Mouse (Mus musculus): ENCODE measurements around the gene Il15ra. TPM values are rescaled to one million over a fixed set of nuclear protein-coding genes. Genes with fewer than 3 reads are reported as not detected.

Gene Il15ra
- total and polyA plus RNA-seq, 3 experiments: 12.6 to 16.6 (median 14.4) TPM

DNA sequence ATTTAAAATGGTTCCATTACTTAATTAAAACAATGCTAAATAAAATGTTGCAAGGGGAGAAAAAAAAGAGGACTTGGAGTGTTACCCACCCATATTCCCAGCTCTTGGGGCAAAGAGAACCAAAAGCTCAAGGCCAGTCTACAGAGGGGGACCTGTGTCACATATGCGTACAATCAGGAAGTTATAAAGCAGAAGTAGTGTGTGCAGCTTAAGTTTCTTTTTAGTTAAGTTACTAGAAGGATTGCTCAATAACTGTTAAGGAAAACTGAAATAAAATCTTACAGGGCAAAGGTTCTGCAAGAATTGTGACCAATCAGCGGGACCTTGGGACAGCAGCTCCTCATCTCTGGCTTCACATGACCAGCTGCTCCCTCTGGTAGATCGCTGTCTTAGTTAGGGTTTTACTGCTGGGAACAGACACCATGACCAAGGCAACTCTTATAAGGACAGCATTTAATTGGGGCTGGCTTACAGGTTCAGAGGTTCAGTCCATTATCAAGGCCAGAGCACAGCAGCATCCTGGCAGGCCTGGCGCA lies 34.5 kb downstream of the Il15ra start:
- in situ Hi-C loops (cut with MboI; ENCODE audit: low pct_ligation_motif_present, low pct_unique_long_range_greater_than_20kb, low sequenced_read_pairs): no loop called here
- Histone ChIP-seq H3K4me1 (ENCODE audit: control insufficient read depth in 1 of 2, insufficient read depth in 2 of 2) (no peaks in the 10 kb centered on the region), H3K4me2 (ENCODE audit: insufficient read depth, low read depth, poor library complexity, severe bottlenecking) (no peak overlapping the region), H3K9ac (ENCODE audit: insufficient read depth, low read depth) (no peak overlapping the region), H3K4me3 (replicated peaks in 1 of 3; ENCODE audit: low read depth in 2 of 3, low read length in 2 of 3, poor library complexity in 1 of 3) (no peak overlapping the region), H3K9me3 (replicated peaks; ENCODE audit: low read length) (no peaks in the 10 kb centered on the region), H3K27ac (ENCODE audit: insufficient read depth, low read depth) (no peak overlapping the region), H3K36me3 (replicated peaks in 1 of 2; ENCODE audit: control insufficient read depth in 1 of 2, insufficient read depth in 1 of 2, low read length in 1 of 2) (peaks cover 38 to 59% of the 10 kb centered on the region in 2 experiments), H3K79me2 (replicated peaks; ENCODE audit: control insufficient read depth, extremely low read depth, insufficient read depth, poor library complexity, severe bottlenecking) (no peaks in the 10 kb centered on the region), H3K27me3 (replicated peaks) (no peaks in the 10 kb centered on the region)
- no peak for DNase-seq (ENCODE audit: extremely low read depth)
- TF ChIP-seq HCFC1 (IDR thresholded peaks at IDR 0.05; ENCODE audit: low read depth, low read length) (no peak), POLR2A (IDR thresholded peaks at IDR 0.05; ENCODE audit: low read depth, low read length) (no peak), MAFK (IDR thresholded peaks at IDR 0.05; ENCODE audit: insufficient replicate concordance, low read length) (no peak), BHLHE40 (IDR thresholded peaks at IDR 0.05; ENCODE audit: low read depth, low read length) (no peak), MEF2A (IDR thresholded peaks at IDR 0.05; ENCODE audit: borderline replicate concordance, low read depth, low read length) (no peak), EP300 (IDR thresholded peaks at IDR 0.05; ENCODE audit: low read length) (no peak), ZKSCAN1 (IDR thresholded peaks at IDR 0.05; ENCODE audit: borderline replicate concordance, low read depth, low read length) (no peak), TBP (conservative IDR thresholded peaks at IDR 0.05; ENCODE audit: low read depth, low read length) (no peak), TCF12 (IDR thresholded peaks at IDR 0.05; ENCODE audit: low read depth, low read length) (no peak), UBTF (IDR thresholded peaks at IDR 0.05; ENCODE audit: low read depth, low read length) (no peak), USF1 (IDR thresholded peaks at IDR 0.05; ENCODE audit: low read depth, low read length) (no peak), E2F4 (IDR thresholded peaks at IDR 0.05; ENCODE audit: insufficient replicate concordance, low read depth, low read length) (no peak), MYC (IDR thresholded peaks at IDR 0.05; ENCODE audit: low read depth, low read length) (no peak), SIN3A (IDR thresholded peaks at IDR 0.05; ENCODE audit: low read length) (no peak)
- dilution Hi-C loops (cut with MboI; ENCODE audit: extremely low pct_ligation_motif_present, extremely low pct_unique_long_range_greater_than_20kb, low sequenced_read_pairs): no loop called here

DNA sequence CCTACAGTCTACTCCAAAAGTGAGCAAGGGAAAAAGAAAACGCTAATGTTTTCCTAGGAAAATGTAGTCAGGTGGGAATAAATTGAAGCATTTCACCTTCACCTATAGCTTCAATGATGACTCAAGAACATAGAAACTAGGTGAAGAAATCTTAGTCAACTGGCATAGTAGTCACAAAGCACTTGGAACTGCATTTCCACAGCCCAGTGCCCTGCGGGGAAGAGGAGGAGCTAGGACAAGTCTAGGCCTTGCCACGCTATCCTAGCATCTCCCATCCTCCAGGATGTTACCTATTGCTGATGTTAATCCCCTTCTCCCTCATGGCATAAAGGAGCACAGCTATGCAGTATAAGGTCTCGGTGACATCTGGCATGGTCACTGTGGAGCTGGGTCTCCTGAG lies 57.5 kb downstream of the Il15ra start:
- peaks cover 9 to 33% of the 10 kb centered on the region in 2 experiments for H3K4me1 ChIP-seq (ENCODE audit: control insufficient read depth in 1 of 2, insufficient read depth in 2 of 2)
- no peak overlapping the region for H3K4me3 ChIP-seq (replicated peaks in 1 of 3; ENCODE audit: low read depth in 2 of 3, low read length in 2 of 3, poor library complexity in 1 of 3)
- no peaks in the 10 kb centered on the region for H3K79me2 ChIP-seq (replicated peaks; ENCODE audit: control insufficient read depth, extremely low read depth, insufficient read depth, poor library complexity, severe bottlenecking)
- no peak for DNase-seq (ENCODE audit: extremely low read depth)
- peaks cover 76 to 89% of the 10 kb centered on the region in 2 experiments for H3K36me3 ChIP-seq (replicated peaks in 1 of 2; ENCODE audit: control insufficient read depth in 1 of 2, insufficient read depth in 1 of 2, low read length in 1 of 2)
- no peaks in the 10 kb centered on the region for H3K27me3 ChIP-seq (replicated peaks)
- in situ Hi-C loops (cut with MboI; ENCODE audit: low pct_ligation_motif_present, low pct_unique_long_range_greater_than_20kb, low sequenced_read_pairs): no loop called here
- no peak overlapping the region for H3K27ac ChIP-seq (ENCODE audit: insufficient read depth, low read depth)
- no peak for TF ChIP-seq ZC3H11A (IDR thresholded peaks at IDR 0.05; ENCODE audit: low read depth, low read length)
- TF ChIP-seq JUN (IDR thresholded peaks at IDR 0.05; ENCODE audit: insufficient read depth, low read depth, low read length): no peak
- TF ChIP-seq ZMIZ1 (IDR thresholded peaks at IDR 0.05; ENCODE audit: low read depth, low read length): no peak
- TF ChIP-seq PAX5 (IDR thresholded peaks at IDR 0.05; ENCODE audit: low read length): no peak
- no peak for TF ChIP-seq MEF2A (IDR thresholded peaks at IDR 0.05; ENCODE audit: borderline replicate concordance, low read depth, low read length)
- no peak for TF ChIP-seq MAZ (IDR thresholded peaks at IDR 0.05; ENCODE audit: low read depth, low read length)
- no peak for TF ChIP-seq EP300 (IDR thresholded peaks at IDR 0.05; ENCODE audit: low read length)
- no peak for TF ChIP-seq TBP (conservative IDR thresholded peaks at IDR 0.05; ENCODE audit: low read depth, low read length)
- TF ChIP-seq BHLHE40 (IDR thresholded peaks at IDR 0.05; ENCODE audit: low read depth, low read length): no peak
- TF ChIP-seq POLR2A (IDR thresholded peaks at IDR 0.05; ENCODE audit: low read depth, low read length): no peak
- TF ChIP-seq SIN3A (IDR thresholded peaks at IDR 0.05; ENCODE audit: low read length): no peak
- dilution Hi-C loops (cut with MboI; ENCODE audit: extremely low pct_ligation_motif_present, extremely low pct_unique_long_range_greater_than_20kb, low sequenced_read_pairs): no loop called here
- H3K9ac ChIP-seq (ENCODE audit: insufficient read depth, low read depth): no peak overlapping the region
- H3K9me3 ChIP-seq (replicated peaks; ENCODE audit: low read length): no peaks in the 10 kb centered on the region
- no peak overlapping the region for H3K4me2 ChIP-seq (ENCODE audit: insufficient read depth, low read depth, poor library complexity, severe bottlenecking)

Data from CH12.LX (cell line).